Mouse (Mus musculus) cerebellum, adult 2 months (tissue): Measurements from ENCODE around the gene Fau. TPM values are rescaled to one million over a fixed set of nuclear protein-coding genes. Genes with fewer than 3 reads are reported as not detected.
A peak's percentile ranks its signal among the peaks of the same experiment; 100 is the strongest.
"Not testable (repeated sequence)": the region's sequence is repeated elsewhere in the genome, so short reads cannot be mapped to it uniquely, and the experiment has no call there.

Experiments used
- DNase-seq, 2 experiments: peaks; one replicate each; pipeline ENCODE4 v3.0.0; 2021
- H3K27ac ChIP-seq: fragments of 200-500 bp; 2 replicates; pipeline ENCODE4 v1.5.1; 2012; ENCODE audit warnings: low read length, control low read depth, inconsistent platforms; ENCODE audit not compliant: insufficient read depth
- H3K27me3 ChIP-seq: fragments of 200-500 bp; 2 replicates; pipeline ENCODE4 v1.6.1; 2012; ENCODE audit warnings: inconsistent platforms, mild to moderate bottlenecking, low read length, moderate library complexity; ENCODE audit not compliant: control insufficient read depth, insufficient read depth
- H3K4me1 ChIP-seq: fragments of 200-500 bp; 2 replicates; pipeline ENCODE4 v1.6.1; 2011; ENCODE audit warnings: low read length; ENCODE audit not compliant: control insufficient read depth, insufficient read depth
- H3K4me3 ChIP-seq: fragments of 200-500 bp; replicated peaks from 2 replicates; pipeline ENCODE3; 2011; ENCODE audit warnings: mild to moderate bottlenecking, low read depth, low read length, control low read depth; ENCODE audit not compliant: insufficient read depth
- CTCF ChIP-seq: fragments of 200-500 bp; IDR thresholded peaks from 2 replicates; pipeline ENCODE4 v1.5.1; 2011; ENCODE audit warnings: low read depth, mild to moderate bottlenecking, control low read depth, low read length, moderate library complexity, borderline replicate concordance; ENCODE audit not compliant: insufficient read depth
- POLR2A ChIP-seq: fragments of 200-500 bp; IDR thresholded peaks from 2 replicates; pipeline ENCODE4 v1.6.1; 2011; ENCODE audit warnings: low read length, control low read depth, borderline replicate concordance; ENCODE audit not compliant: insufficient read depth
- WGBS: fragments of 180-500 bp; shearing (Covaris S2); methylation state at CpG from one replicate; pipeline ENCODE4 v1.1.7; 2018; 5-methylcytosine and 5-hydroxymethylcytosine counted together
- polyA plus RNA-seq: library from polyadenylated mRNA; depleted of rRNA; stranded (reverse); fragments of >200 nt; gene quantifications from 2 replicates; pipeline ENCODE4 v1.2.3, GENCODE M21; 2012

Gene Fau
- polyA plus RNA-seq, 1 experiment, result 828 TPM

DNA sequence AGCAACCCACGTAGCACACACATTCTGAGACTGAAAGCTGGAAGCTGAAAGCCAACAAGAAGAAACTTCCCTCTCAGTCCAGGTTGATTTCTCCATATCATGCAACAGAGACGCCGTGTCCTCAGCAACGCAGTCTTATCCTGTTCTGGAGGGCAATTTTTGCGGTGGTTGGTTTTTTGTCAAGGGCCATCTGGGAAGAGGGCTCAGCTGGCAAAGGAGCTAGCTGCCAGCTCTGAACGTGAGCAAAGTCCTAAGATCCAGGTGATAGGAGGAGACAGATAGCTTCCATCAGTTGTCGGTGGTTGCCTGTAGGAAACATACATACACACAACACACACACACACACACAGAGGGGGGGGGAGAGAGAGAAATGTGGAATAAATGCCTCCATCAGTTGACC is 19.3 kb upstream of the Fau start:
- Histone ChIP-seq H3K27me3 (no peaks in the 10 kb centered on the region), H3K4me3 (no peak overlapping the region), H3K27ac (no peak overlapping the region), H3K4me1 (no peaks in the 10 kb centered on the region)
- TF ChIP-seq POLR2A, result no peak
- no peak for TF ChIP-seq CTCF
- no peak for DNase-seq
- 34% methylated on average over 7 of the region's 7 CpGs for WGBS

DNA sequence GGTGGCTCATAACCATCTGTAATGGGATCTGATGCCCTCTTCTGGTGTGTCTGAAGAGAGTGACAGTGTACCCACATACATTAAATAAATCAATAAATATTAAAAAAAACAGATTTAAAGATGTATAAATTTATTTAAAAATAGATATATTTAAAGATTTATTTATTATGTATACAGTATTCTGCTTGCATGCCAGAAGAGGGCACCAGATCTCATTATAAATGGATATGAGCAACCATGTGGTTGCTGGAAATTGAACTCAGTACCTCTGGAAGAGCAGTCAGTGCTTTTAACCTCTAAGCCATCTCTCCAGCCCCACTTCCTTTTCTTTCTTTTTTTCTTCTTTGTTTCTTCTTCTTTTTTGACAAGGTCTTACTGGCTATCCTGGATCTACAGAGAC is 17.6 kb upstream of the Fau start:
- DNase-seq, result no peak
- H3K4me1 ChIP-seq, result no peaks in the 10 kb centered on the region
- H3K27me3 ChIP-seq, result no peaks in the 10 kb centered on the region
- TF ChIP-seq CTCF (no peak), POLR2A (no peak)
- no peak overlapping the region for H3K4me3 ChIP-seq
- H3K27ac ChIP-seq, result no peak overlapping the region

DNA sequence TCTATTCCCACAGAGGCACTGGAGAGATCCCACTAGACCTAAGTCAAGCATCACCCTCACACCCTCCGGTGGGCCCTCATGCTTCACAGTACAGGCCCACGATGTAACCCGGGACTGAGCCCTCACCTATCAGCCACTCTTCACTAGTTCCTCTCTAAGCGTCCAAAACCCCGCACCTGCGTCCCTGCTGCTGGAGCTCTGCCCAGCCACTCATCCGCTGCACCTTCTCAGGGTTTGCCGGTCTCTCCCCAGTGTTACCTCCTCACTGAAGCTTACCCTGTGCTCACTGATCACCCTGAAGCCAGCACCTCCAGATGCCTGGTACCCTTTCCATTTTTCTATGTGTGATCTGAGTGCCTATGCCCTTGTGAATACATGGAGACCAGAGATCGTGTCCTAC is 15.4 kb upstream of the Fau start:
- no peak for TF ChIP-seq CTCF
- no peak for TF ChIP-seq POLR2A
- Histone ChIP-seq H3K4me1 (no peaks in the 10 kb centered on the region), H3K27me3 (no peaks in the 10 kb centered on the region), H3K4me3 (no peak overlapping the region), H3K27ac (no peak overlapping the region)
- WGBS, result 31% methylated on average over 9 of the region's 9 CpGs
- no peak for DNase-seq

DNA sequence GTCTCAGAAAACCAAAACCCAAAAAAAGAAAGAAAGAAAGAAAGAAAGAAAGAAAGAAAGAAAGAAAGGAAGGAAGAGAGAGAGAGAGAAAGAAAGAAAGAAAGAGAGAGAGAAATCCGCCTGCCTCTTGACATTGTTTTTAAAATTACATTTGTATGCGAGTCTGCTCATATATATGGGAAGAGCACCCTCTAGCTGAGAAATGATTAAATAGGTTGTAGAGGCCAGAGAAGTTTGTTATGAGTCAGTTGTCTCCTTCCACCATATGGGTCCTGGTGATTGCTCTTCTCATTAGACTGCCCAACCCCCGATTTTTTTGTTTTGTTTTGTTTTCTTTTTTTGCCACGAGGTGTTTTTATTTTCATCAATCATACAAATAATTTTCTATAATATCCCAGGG is 13.5 kb upstream of the Fau start:
- WGBS, result 41% methylated on average over 4 of the region's 4 CpGs
- not testable (repeated sequence) for DNase-seq, H3K4me1 ChIP-seq, H3K27me3 ChIP-seq, H3K27ac ChIP-seq, H3K4me3 ChIP-seq

GRCm38 (mm10) chr19:6045366-6046293 is 12.0 kb upstream of the Fau start:
- H3K4me1 ChIP-seq, result no peaks in the 10 kb centered on the region
- no peak for TF ChIP-seq CTCF
- no peak for TF ChIP-seq POLR2A
- WGBS, result 9% methylated on average over 20 of the region's 20 CpGs
- DNase-seq, result no peak
- peak overlapping the region; percentile 87 for H3K4me3 ChIP-seq
- H3K27me3 ChIP-seq, result no peaks in the 10 kb centered on the region
- H3K27ac ChIP-seq, result peak overlapping the region; percentile 92

DNA sequence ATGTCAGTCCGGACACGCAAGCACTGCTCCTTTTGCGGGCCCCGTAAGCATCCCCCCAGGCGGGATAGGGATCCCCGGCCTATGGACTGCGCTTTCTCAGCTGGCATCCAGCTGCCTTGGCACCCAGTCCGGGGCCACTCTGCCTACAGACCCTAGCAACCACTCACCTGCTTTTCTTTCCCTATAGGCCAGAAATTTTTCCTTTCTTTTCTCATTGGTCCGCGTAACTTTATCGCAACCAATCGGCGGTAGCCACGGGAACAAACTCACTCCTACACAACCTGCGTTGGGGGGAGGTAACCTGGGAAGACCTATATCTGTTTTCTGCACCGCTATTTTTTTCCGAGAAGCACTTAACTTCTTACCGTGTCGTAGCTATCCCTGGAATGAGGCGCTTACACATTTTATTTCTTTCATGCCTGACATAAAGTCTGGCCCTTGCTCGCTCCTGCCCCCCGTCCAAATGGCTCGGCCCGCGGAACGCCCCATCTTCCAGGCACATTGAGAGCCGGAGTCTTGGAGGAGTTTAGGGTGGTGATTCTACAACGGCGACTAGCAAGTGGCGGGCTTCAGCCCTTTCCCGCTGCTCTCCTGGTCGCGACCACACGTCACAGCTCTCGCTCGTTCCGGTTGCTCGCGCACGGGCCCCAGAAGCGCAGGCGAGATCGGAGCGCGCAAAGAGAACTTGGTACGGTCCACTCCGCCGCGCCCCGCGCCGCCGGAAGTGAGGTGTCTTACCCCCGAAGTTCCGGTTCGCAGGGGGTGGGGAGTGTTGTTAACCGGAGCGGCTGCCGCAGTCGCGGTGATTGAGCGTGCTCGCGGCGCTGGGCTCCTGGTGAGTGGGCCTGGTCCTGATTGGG is 11.1 kb upstream of the Fau start, which contains the start of gene Syvn1:
TSS of gene Syvn1 (plus strand) at position 283 of the 860 bp plus-strand sequence.
- no peaks in the 10 kb centered on the region for H3K27me3 ChIP-seq
- peak within 1 kb of the TSS; percentile 96 for H3K27ac ChIP-seq
- TF ChIP-seq POLR2A (peak; percentile 78), CTCF (no peak)
- peak; percentile 94 to 96 for DNase-seq
- no peaks in the 10 kb centered on the region; the same call in 1 of the 2 replicates for H3K4me1 ChIP-seq
- WGBS, result under 1% methylated on average over 65 of the region's 65 CpGs
- H3K4me3 ChIP-seq, result peak within 1 kb of the TSS; percentile 87

- DNase-seq, result no peak
- WGBS, result 1% methylated on average over 41 of the region's 44 CpGs
- no peaks in the 10 kb centered on the region for H3K27me3 ChIP-seq
- no peak for TF ChIP-seq CTCF
- TF ChIP-seq POLR2A, result no peak
- peak overlapping the region; percentile 64; the same call in 1 of the 2 replicates for H3K27ac ChIP-seq
- no peaks in the 10 kb centered on the region; the same call in 1 of the 2 replicates for H3K4me1 ChIP-seq
- H3K4me3 ChIP-seq, result peak overlapping the region; percentile 87
Measured at GRCm38 (mm10) chr19:6047154-6047898, 10.3 kb upstream of the Fau start.
